Mouse (Mus musculus) heart, embryonic 16.5 days (tissue): Measurements from ENCODE around the gene Gtdc1. TPM values are rescaled to one million over a fixed set of nuclear protein-coding genes. Genes with fewer than 3 reads are reported as not detected.

ENCODE experiments used
- ATAC-seq: fragments of 200-750 bp; cut with Nextera tagmentation; replicated peaks from 2 replicates; pipeline ENCODE4 v1.8.0; 2017; ENCODE audit warnings: moderate number of reproducible peaks; ENCODE audit not compliant: insufficient read depth, low FRiP score; ENCODE audit errors: extremely low read depth
- H3K27ac ChIP-seq: fragments of 300-500 bp; sonication (generic); 2 replicates; pipeline ENCODE4 v1.5.1; 2014; ENCODE audit warnings: mild to moderate bottlenecking, low read length, control low read depth, moderate library complexity
- H3K27me3 ChIP-seq: fragments of 300-500 bp; sonication (generic); 2 replicates; pipeline ENCODE4 v1.6.1; 2014; ENCODE audit warnings: low read length, mixed read lengths; ENCODE audit not compliant: control insufficient read depth, insufficient read depth
- H3K36me3 ChIP-seq: fragments of 300-500 bp; sonication (generic); 2 replicates; pipeline ENCODE4 v1.6.1; 2014; ENCODE audit not compliant: control insufficient read depth, insufficient read depth
- H3K4me1 ChIP-seq: fragments of 300-500 bp; sonication (generic); 2 replicates; pipeline ENCODE4 v1.6.1; 2014; ENCODE audit warnings: low read length, mixed read lengths; ENCODE audit not compliant: control insufficient read depth, insufficient read depth
- H3K4me2 ChIP-seq: fragments of 300-500 bp; sonication (generic); 2 replicates; pipeline ENCODE4 v1.6.1; 2014; ENCODE audit warnings: low read depth, mild to moderate bottlenecking, control low read depth, low read length
- H3K4me3 ChIP-seq: fragments of 300-500 bp; sonication (generic); 2 replicates; pipeline ENCODE4 v1.5.1; 2014; ENCODE audit warnings: mild to moderate bottlenecking, control low read depth, low read length
- H3K9ac ChIP-seq: fragments of 300-500 bp; sonication (generic); 2 replicates; pipeline ENCODE4 v1.6.1; 2014; ENCODE audit warnings: low read length, control low read depth
- H3K9me3 ChIP-seq: fragments of 300-500 bp; sonication (generic); replicated peaks from 2 replicates; pipeline ENCODE4 v1.6.1; 2016; ENCODE audit warnings: low read length; ENCODE audit not compliant: control insufficient read depth
- WGBS: fragments of 180-500 bp; shearing (Covaris S2); extraction: QIAGEN DNeasy Blood & Tissue Kit; methylation state at CpG from one replicate; pipeline ENCODE4 v1.1.7; 2014; 5-methylcytosine and 5-hydroxymethylcytosine counted together
- polyA plus RNA-seq: library from polyadenylated mRNA; unstranded; fragments of >200 nt; fragmentation: Nextera tagmentation; extraction: Ambion mirVana; gene quantifications from 2 replicates; pipeline ENCODE4 v1.2.1, GENCODE M21; 2015

The Gtdc1 gene
- polyA plus RNA-seq, 1 experiment from 2014 or later = 10.9 TPM

GRCm38 (mm10) chr2:44961192-44961591, 33.7 kb upstream of the Gtdc1 start:
- 86% methylated on average over 4 of the region's 4 CpGs for WGBS
- Histone ChIP-seq H3K36me3 (no peaks in the 10 kb centered on the region), H3K9ac (no peak overlapping the region), H3K27me3 (no peaks in the 10 kb centered on the region), H3K4me1 (peaks cover 2% of the 10 kb centered on the region; the same call in 1 of the 2 replicates), H3K9me3 (no peaks in the 10 kb centered on the region), H3K4me3 (no peak overlapping the region), H3K27ac (no peak overlapping the region), H3K4me2 (no peak overlapping the region)
- no peak for ATAC-seq

- Histone ChIP-seq H3K4me1 (0 out of 2 replicates have a peak, but pooled peaks cover 2% of the 10 kb centered on the region), H3K9me3 (no peaks in the 10 kb centered on the region), H3K9ac (no peak overlapping the region), H3K27ac (no peak overlapping the region), H3K27me3 (no peaks in the 10 kb centered on the region), H3K36me3 (no peaks in the 10 kb centered on the region), H3K4me2 (no peak overlapping the region), H3K4me3 (no peak overlapping the region)
- no peak for ATAC-seq
- 60% methylated on average over 3 of the region's 3 CpGs for WGBS
These were observed 33.1 kb upstream of the Gtdc1 start for GRCm38 (mm10) chr2:44960561-44960960.

GRCm38 (mm10) chr2:44957329-44957797, 29.9 kb upstream of the Gtdc1 start:
- no peak overlapping the region for H3K27ac ChIP-seq
- no peak overlapping the region for H3K4me2 ChIP-seq
- peaks cover 9% of the 10 kb centered on the region for H3K4me1 ChIP-seq
- 82% methylated on average over 1 of the region's 1 CpGs for WGBS
- no peak overlapping the region for H3K9ac ChIP-seq
- no peaks in the 10 kb centered on the region for H3K9me3 ChIP-seq
- H3K27me3 ChIP-seq = no peaks in the 10 kb centered on the region
- no peaks in the 10 kb centered on the region for H3K36me3 ChIP-seq
- ATAC-seq = no peak
- no peak overlapping the region for H3K4me3 ChIP-seq

- no peak overlapping the region for H3K4me3 ChIP-seq
- H3K36me3 ChIP-seq = no peaks in the 10 kb centered on the region
- no peaks in the 10 kb centered on the region for H3K27me3 ChIP-seq
- no peaks in the 10 kb centered on the region for H3K9me3 ChIP-seq
- H3K4me1 ChIP-seq = peaks cover 9% of the 10 kb centered on the region
- WGBS = 33% methylated on average over 3 of the region's 3 CpGs
- no peak overlapping the region for H3K27ac ChIP-seq
- H3K4me2 ChIP-seq = no peak overlapping the region
- H3K9ac ChIP-seq = no peak overlapping the region
- ATAC-seq = no peak
These were observed 28.8 kb upstream of the Gtdc1 start for GRCm38 (mm10) chr2:44956232-44956631.

- WGBS = 76% methylated on average over 6 of the region's 6 CpGs
- H3K4me1 ChIP-seq = peaks cover 9% of the 10 kb centered on the region
- no peaks in the 10 kb centered on the region for H3K27me3 ChIP-seq
- no peak overlapping the region for H3K9ac ChIP-seq
- no peaks in the 10 kb centered on the region for H3K9me3 ChIP-seq
- no peak overlapping the region for H3K27ac ChIP-seq
- no peak for ATAC-seq
- no peak overlapping the region for H3K4me3 ChIP-seq
- no peak overlapping the region for H3K4me2 ChIP-seq
- no peaks in the 10 kb centered on the region for H3K36me3 ChIP-seq
These were observed 28.0 kb upstream of the Gtdc1 start for GRCm38 (mm10) chr2:44955506-44955905.

GRCm38 (mm10) chr2:44954180-44954579, 26.7 kb upstream of the Gtdc1 start:
- Histone ChIP-seq H3K4me2 (no peak overlapping the region), H3K27me3 (no peaks in the 10 kb centered on the region), H3K4me1 (peaks cover 9% of the 10 kb centered on the region), H3K9me3 (no peaks in the 10 kb centered on the region), H3K36me3 (no peaks in the 10 kb centered on the region), H3K9ac (no peak overlapping the region), H3K4me3 (no peak overlapping the region), H3K27ac (no peak overlapping the region)
- no peak for ATAC-seq
- 62% methylated on average over 1 of the region's 1 CpGs for WGBS

- H3K9ac ChIP-seq = no peak overlapping the region
- H3K36me3 ChIP-seq = no peaks in the 10 kb centered on the region
- H3K9me3 ChIP-seq = no peaks in the 10 kb centered on the region
- H3K4me2 ChIP-seq = no peak overlapping the region
- H3K27ac ChIP-seq = peak overlapping the region; percentile 80
- peak; percentile 71; the same call in 1 of the 2 replicates for ATAC-seq
- no peaks in the 10 kb centered on the region for H3K27me3 ChIP-seq
- no peak overlapping the region for H3K4me3 ChIP-seq
- 39% methylated on average over 6 of the region's 6 CpGs for WGBS
- peaks cover 9% of the 10 kb centered on the region for H3K4me1 ChIP-seq
These were observed 25.5 kb upstream of the Gtdc1 start for GRCm38 (mm10) chr2:44952830-44953422.

- ATAC-seq = peak; percentile 60; the same call in 1 of the 2 replicates
- no peak overlapping the region for H3K9ac ChIP-seq
- no peak overlapping the region for H3K4me3 ChIP-seq
- peaks cover 9% of the 10 kb centered on the region for H3K4me1 ChIP-seq
- WGBS = 38% methylated on average over 4 of the region's 4 CpGs
- no peak overlapping the region for H3K27ac ChIP-seq
- no peaks in the 10 kb centered on the region for H3K9me3 ChIP-seq
- H3K4me2 ChIP-seq = no peak overlapping the region
- no peaks in the 10 kb centered on the region for H3K36me3 ChIP-seq
- H3K27me3 ChIP-seq = no peaks in the 10 kb centered on the region
These were observed 24.3 kb upstream of the Gtdc1 start for GRCm38 (mm10) chr2:44951651-44952213.

- no peak overlapping the region for H3K9ac ChIP-seq
- ATAC-seq = no peak
- no peaks in the 10 kb centered on the region for H3K4me1 ChIP-seq
- H3K9me3 ChIP-seq = no peaks in the 10 kb centered on the region
- H3K27me3 ChIP-seq = no peaks in the 10 kb centered on the region
- H3K4me3 ChIP-seq = no peak overlapping the region
- H3K27ac ChIP-seq = no peak overlapping the region
- H3K4me2 ChIP-seq = no peak overlapping the region
- no peaks in the 10 kb centered on the region for H3K36me3 ChIP-seq
- WGBS = 90% methylated on average over 2 of the region's 2 CpGs
These were observed 17.2 kb upstream of the Gtdc1 start for GRCm38 (mm10) chr2:44944689-44945088.
